Mouse (Mus musculus): ENCODE results near the gene Ubald2. TPM values are rescaled to one million over a fixed set of nuclear protein-coding genes. Genes with fewer than 3 reads are reported as not detected.

Gene Ubald2
- polyA plus RNA-seq, 1 experiment from 2014 or later, result 63.6 TPM

GRCm38 (mm10) chr11:116411582-116411981 lies 22.3 kb upstream of the Ubald2 start:
- H3K4me2 ChIP-seq (ENCODE audit: low read depth, low read length), result peak overlapping the region; percentile 100
- WGBS, result 11% methylated on average over 6 of the region's 6 CpGs
- no peaks in the 10 kb centered on the region for H3K9me3 ChIP-seq (replicated peaks; ENCODE audit: control insufficient read depth, low read length)
- H3K9ac ChIP-seq (replicated peaks; ENCODE audit: low read length), result peak overlapping the region; percentile 93
- DNase-seq (ENCODE audit: low spot score), result no peak
- H3K4me3 ChIP-seq (ENCODE audit: low read depth, low read length), result peak overlapping the region; percentile 81
- peaks cover 3% of the 10 kb centered on the region; the same call in 1 of the 2 replicates for H3K4me1 ChIP-seq (ENCODE audit: control insufficient read depth, insufficient read depth, low read length)
- ATAC-seq (replicated peaks; ENCODE audit: insufficient number of reproducible peaks, low FRiP score, low TSS enrichment, low read depth), result no peak
- no peaks in the 10 kb centered on the region for H3K27me3 ChIP-seq (ENCODE audit: control insufficient read depth, insufficient read depth, low read length)
- H3K27ac ChIP-seq (replicated peaks; ENCODE audit: low read depth, low read length), result no peak overlapping the region
- H3K36me3 ChIP-seq (replicated peaks; ENCODE audit: control insufficient read depth, insufficient read depth, low read depth, low read length), result no peaks in the 10 kb centered on the region

GRCm38 (mm10) chr11:116412028-116412827 lies 21.7 kb upstream of the Ubald2 start:
- H3K4me1 ChIP-seq (ENCODE audit: control insufficient read depth, insufficient read depth, low read length), result peaks cover 3% of the 10 kb centered on the region; the same call in 1 of the 2 replicates
- no peaks in the 10 kb centered on the region for H3K27me3 ChIP-seq (ENCODE audit: control insufficient read depth, insufficient read depth, low read length)
- H3K4me3 ChIP-seq (ENCODE audit: low read depth, low read length), result peak overlapping the region; percentile 81
- H3K4me2 ChIP-seq (ENCODE audit: low read depth, low read length), result peak overlapping the region; percentile 100
- H3K9me3 ChIP-seq (replicated peaks; ENCODE audit: control insufficient read depth, low read length), result no peaks in the 10 kb centered on the region
- WGBS, result under 1% methylated on average over 75 of the region's 76 CpGs
- H3K36me3 ChIP-seq (replicated peaks; ENCODE audit: control insufficient read depth, insufficient read depth, low read depth, low read length), result no peaks in the 10 kb centered on the region
- H3K27ac ChIP-seq (replicated peaks; ENCODE audit: low read depth, low read length), result 0 out of 2 replicates have a peak overlapping the region, but pooled peaks have one; percentile 28
- DNase-seq (ENCODE audit: low spot score), result peak; percentile 21
- ATAC-seq (replicated peaks; ENCODE audit: insufficient number of reproducible peaks, low FRiP score, low TSS enrichment, low read depth), result peak; percentile 47; the same call in 1 of the 2 replicates
- peak overlapping the region; percentile 93 for H3K9ac ChIP-seq (replicated peaks; ENCODE audit: low read length)

- no peaks in the 10 kb centered on the region for H3K36me3 ChIP-seq (replicated peaks; ENCODE audit: control insufficient read depth, insufficient read depth, low read depth, low read length)
- DNase-seq (ENCODE audit: low spot score) (peak; percentile 90), ATAC-seq (replicated peaks; ENCODE audit: insufficient number of reproducible peaks, low FRiP score, low TSS enrichment, low read depth) (peak; percentile 86)
- H3K9me3 ChIP-seq (replicated peaks; ENCODE audit: control insufficient read depth, low read length), result no peaks in the 10 kb centered on the region
- peaks cover 3% of the 10 kb centered on the region; the same call in 1 of the 2 replicates for H3K4me1 ChIP-seq (ENCODE audit: control insufficient read depth, insufficient read depth, low read length)
- peak within 1 kb of the TSS; percentile 81 for H3K4me3 ChIP-seq (ENCODE audit: low read depth, low read length)
- peak within 1 kb of the TSS; percentile 93 for H3K9ac ChIP-seq (replicated peaks; ENCODE audit: low read length)
- peak within 1 kb of the TSS; percentile 100 for H3K4me2 ChIP-seq (ENCODE audit: low read depth, low read length)
- H3K27ac ChIP-seq (replicated peaks; ENCODE audit: low read depth, low read length), result peak within 1 kb of the TSS; percentile 28; the same call in 1 of the 2 replicates
- no peaks in the 10 kb centered on the region for H3K27me3 ChIP-seq (ENCODE audit: control insufficient read depth, insufficient read depth, low read length)
- 3% methylated on average over 69 of the region's 82 CpGs for WGBS
Measured at GRCm38 (mm10) chr11:116412904-116413630, 20.8 kb upstream of the Ubald2 start, which contains the start of gene Rnf157. Rnf157 (minus strand) TSS chr11:116413032.

- H3K27me3 ChIP-seq (ENCODE audit: control insufficient read depth, insufficient read depth, low read length), result no peaks in the 10 kb centered on the region
- peak overlapping the region; percentile 100 for H3K4me2 ChIP-seq (ENCODE audit: low read depth, low read length)
- H3K4me1 ChIP-seq (ENCODE audit: control insufficient read depth, insufficient read depth, low read length), result peaks cover 3% of the 10 kb centered on the region; the same call in 1 of the 2 replicates
- H3K9ac ChIP-seq (replicated peaks; ENCODE audit: low read length), result peak overlapping the region; percentile 93
- H3K36me3 ChIP-seq (replicated peaks; ENCODE audit: control insufficient read depth, insufficient read depth, low read depth, low read length), result no peaks in the 10 kb centered on the region
- ATAC-seq (replicated peaks; ENCODE audit: insufficient number of reproducible peaks, low FRiP score, low TSS enrichment, low read depth) (no peak; the same call in 1 of the 2 replicates), DNase-seq (ENCODE audit: low spot score) (no peak)
- no peak overlapping the region; the same call in 1 of the 2 replicates for H3K27ac ChIP-seq (replicated peaks; ENCODE audit: low read depth, low read length)
- no peaks in the 10 kb centered on the region for H3K9me3 ChIP-seq (replicated peaks; ENCODE audit: control insufficient read depth, low read length)
- H3K4me3 ChIP-seq (ENCODE audit: low read depth, low read length), result peak overlapping the region; percentile 81
- 81% methylated on average over 4 of the region's 4 CpGs for WGBS
Measured at GRCm38 (mm10) chr11:116413631-116414022, 20.3 kb upstream of the Ubald2 start.

- Histone ChIP-seq H3K4me2 (ENCODE audit: low read depth, low read length) (no peak overlapping the region), H3K9me3 (replicated peaks; ENCODE audit: control insufficient read depth, low read length) (no peaks in the 10 kb centered on the region), H3K9ac (replicated peaks; ENCODE audit: low read length) (no peak overlapping the region), H3K4me1 (ENCODE audit: control insufficient read depth, insufficient read depth, low read length) (peaks cover 3% of the 10 kb centered on the region; the same call in 1 of the 2 replicates), H3K4me3 (ENCODE audit: low read depth, low read length) (no peak overlapping the region), H3K36me3 (replicated peaks; ENCODE audit: control insufficient read depth, insufficient read depth, low read depth, low read length) (no peaks in the 10 kb centered on the region), H3K27me3 (ENCODE audit: control insufficient read depth, insufficient read depth, low read length) (no peaks in the 10 kb centered on the region), H3K27ac (replicated peaks; ENCODE audit: low read depth, low read length) (no peak overlapping the region)
- ATAC-seq (replicated peaks; ENCODE audit: insufficient number of reproducible peaks, low FRiP score, low TSS enrichment, low read depth), result no peak
- DNase-seq (ENCODE audit: low spot score), result no peak
- WGBS, result 64% methylated on average over 6 of the region's 6 CpGs
Measured at GRCm38 (mm10) chr11:116416196-116416943, 17.5 kb upstream of the Ubald2 start.

GRCm38 (mm10) chr11:116417054-116417453 lies 16.8 kb upstream of the Ubald2 start:
- H3K27ac ChIP-seq (replicated peaks; ENCODE audit: low read depth, low read length), result no peak overlapping the region
- ATAC-seq (replicated peaks; ENCODE audit: insufficient number of reproducible peaks, low FRiP score, low TSS enrichment, low read depth) (no peak), DNase-seq (ENCODE audit: low spot score) (no peak)
- 91% methylated on average over 5 of the region's 5 CpGs for WGBS
- H3K36me3 ChIP-seq (replicated peaks; ENCODE audit: control insufficient read depth, insufficient read depth, low read depth, low read length), result no peaks in the 10 kb centered on the region
- peaks cover 3% of the 10 kb centered on the region; the same call in 1 of the 2 replicates for H3K4me1 ChIP-seq (ENCODE audit: control insufficient read depth, insufficient read depth, low read length)
- no peaks in the 10 kb centered on the region for H3K9me3 ChIP-seq (replicated peaks; ENCODE audit: control insufficient read depth, low read length)
- H3K27me3 ChIP-seq (ENCODE audit: control insufficient read depth, insufficient read depth, low read length), result no peaks in the 10 kb centered on the region
- no peak overlapping the region for H3K4me2 ChIP-seq (ENCODE audit: low read depth, low read length)
- no peak overlapping the region for H3K4me3 ChIP-seq (ENCODE audit: low read depth, low read length)
- H3K9ac ChIP-seq (replicated peaks; ENCODE audit: low read length), result no peak overlapping the region

GRCm38 (mm10) chr11:116418194-116418840 lies 15.6 kb upstream of the Ubald2 start:
- ATAC-seq (replicated peaks; ENCODE audit: insufficient number of reproducible peaks, low FRiP score, low TSS enrichment, low read depth) (peak; percentile 65), DNase-seq (ENCODE audit: low spot score) (peak; percentile 85)
- Histone ChIP-seq H3K27me3 (ENCODE audit: control insufficient read depth, insufficient read depth, low read length) (no peaks in the 10 kb centered on the region), H3K27ac (replicated peaks; ENCODE audit: low read depth, low read length) (peak overlapping the region; percentile 70), H3K9ac (replicated peaks; ENCODE audit: low read length) (no peak overlapping the region), H3K9me3 (replicated peaks; ENCODE audit: control insufficient read depth, low read length) (no peaks in the 10 kb centered on the region), H3K4me1 (ENCODE audit: control insufficient read depth, insufficient read depth, low read length) (peaks cover under 1% of the 10 kb centered on the region; the same call in 1 of the 2 replicates), H3K36me3 (replicated peaks; ENCODE audit: control insufficient read depth, insufficient read depth, low read depth, low read length) (no peaks in the 10 kb centered on the region), H3K4me2 (ENCODE audit: low read depth, low read length) (no peak overlapping the region), H3K4me3 (ENCODE audit: low read depth, low read length) (no peak overlapping the region)
- WGBS, result 2% methylated on average over 2 of the region's 2 CpGs
